Mouse (Mus musculus) embryonic facial prominence, embryonic 11.5 days (tissue): Measurements from ENCODE around the gene Snrpe. TPM values are rescaled to one million over a fixed set of nuclear protein-coding genes. Genes with fewer than 3 reads are reported as not detected.

ENCODE experiments used
- ATAC-seq: fragments of 200-750 bp; cut with Nextera tagmentation; replicated peaks from 2 replicates; pipeline ENCODE4 v1.8.0; 2017; ENCODE audit warnings: low read depth; ENCODE audit not compliant: insufficient number of reproducible peaks, low FRiP score, low TSS enrichment
- DNase-seq: peaks from one replicate; pipeline ENCODE4 v3.0.0-alpha.2; 2015; ENCODE audit warnings: low spot score
- H3K27ac ChIP-seq: fragments of 300-500 bp; sonication (generic); replicated peaks from 2 replicates; pipeline ENCODE4 v1.5.1; 2014; ENCODE audit warnings: mild to moderate bottlenecking, low read depth, low read length, control low read depth
- H3K27me3 ChIP-seq: fragments of 300-500 bp; sonication (generic); 2 replicates; pipeline ENCODE4 v1.6.1; 2014; ENCODE audit warnings: mild to moderate bottlenecking, low read length, moderate library complexity, mixed read lengths; ENCODE audit not compliant: control insufficient read depth, insufficient read depth
- H3K36me3 ChIP-seq: fragments of 300-500 bp; sonication (generic); replicated peaks from 2 replicates; pipeline ENCODE4 v1.6.1; 2014; ENCODE audit warnings: low read depth, mild to moderate bottlenecking, low read length, moderate library complexity, mixed read lengths; ENCODE audit not compliant: control insufficient read depth, insufficient read depth
- H3K4me1 ChIP-seq: fragments of 300-500 bp; sonication (generic); 2 replicates; pipeline ENCODE4 v1.6.1; 2014; ENCODE audit warnings: low read length, mixed read lengths; ENCODE audit not compliant: control insufficient read depth, insufficient read depth
- H3K4me2 ChIP-seq: fragments of 300-500 bp; sonication (generic); 2 replicates; pipeline ENCODE4 v1.6.1; 2014; ENCODE audit warnings: low read depth, mild to moderate bottlenecking, control low read depth, low read length, moderate library complexity
- H3K4me3 ChIP-seq: fragments of 300-500 bp; sonication (generic); 2 replicates; pipeline ENCODE4 v1.5.1; 2014; ENCODE audit warnings: low read depth, low read length, control low read depth
- H3K9ac ChIP-seq: fragments of 300-500 bp; sonication (generic); replicated peaks from 2 replicates; pipeline ENCODE4 v1.6.1; 2014; ENCODE audit warnings: mild to moderate bottlenecking, control low read depth, low read length
- H3K9me3 ChIP-seq: fragments of 300-500 bp; sonication (generic); replicated peaks from 2 replicates; pipeline ENCODE4 v1.6.1; 2016; ENCODE audit warnings: mild to moderate bottlenecking, low read length, inconsistent platforms, mixed read lengths; ENCODE audit not compliant: control insufficient read depth
- WGBS: fragments of 180-500 bp; shearing (Covaris S2); extraction: QIAGEN DNeasy Blood & Tissue Kit; methylation state at CpG from one replicate; pipeline ENCODE4 v1.1.7; 2014; 5-methylcytosine and 5-hydroxymethylcytosine counted together
- polyA plus RNA-seq: library from polyadenylated mRNA; unstranded; fragments of >200 nt; fragmentation: Nextera tagmentation; extraction: Ambion mirVana; gene quantifications from 2 replicates; pipeline ENCODE4 v1.2.1, GENCODE M21; 2014

Snrpe gene
- polyA plus RNA-seq: 807 and 840 TPM in 2 replicates

DNA sequence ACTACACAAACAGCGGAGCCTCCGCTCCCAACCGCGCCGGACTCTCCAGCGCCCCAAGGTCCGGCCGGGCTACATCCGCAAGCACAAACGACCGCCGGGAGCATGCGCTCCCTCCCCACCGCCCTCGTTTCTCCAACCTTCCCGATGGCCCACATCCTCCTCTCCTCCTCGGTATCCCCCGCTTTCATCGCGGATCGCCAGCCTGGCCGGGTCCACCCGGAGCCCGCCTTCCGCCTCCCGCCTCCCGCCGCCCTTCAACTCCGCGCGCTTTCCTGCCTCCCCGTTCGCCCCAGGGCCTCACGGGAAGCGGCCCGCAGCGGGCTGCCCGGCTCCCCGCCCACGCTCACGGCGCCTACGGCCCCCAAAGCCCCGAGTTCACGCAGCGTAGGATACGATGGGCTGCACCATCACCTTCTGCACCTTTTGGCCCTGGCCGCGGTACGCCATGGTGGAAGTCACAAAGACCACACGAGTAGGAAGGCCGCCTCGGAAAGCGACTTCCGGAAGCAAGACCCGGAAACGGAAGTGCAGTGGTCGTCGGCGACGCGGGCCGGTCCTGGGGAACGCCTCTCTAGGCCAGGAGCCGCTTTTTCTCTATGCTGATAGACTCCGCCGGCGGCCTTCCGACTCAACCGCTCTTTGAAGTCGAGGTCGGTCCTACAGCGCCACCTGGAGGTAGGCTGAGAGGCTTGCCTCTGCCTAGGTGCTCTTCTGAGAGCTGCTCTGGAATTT, at the start of gene Snrpe:
Gene Snrpe, minus strand, starts transcription at position 521 of the 732 bp plus-strand sequence.
- peak; percentile 98 for ATAC-seq
- Histone ChIP-seq H3K27me3 (no peaks in the 10 kb centered on the region), H3K4me3 (peak within 1 kb of the TSS; percentile 82), H3K9me3 (no peaks in the 10 kb centered on the region), H3K9ac (peak within 1 kb of the TSS; percentile 99), H3K36me3 (peaks cover 10% of the 10 kb centered on the region), H3K4me1 (no peaks in the 10 kb centered on the region), H3K27ac (peak within 1 kb of the TSS; percentile 85), H3K4me2 (peak within 1 kb of the TSS; percentile 34)
- under 1% methylated on average over 73 of the region's 73 CpGs for WGBS
- DNase-seq: peak; percentile 100

- Histone ChIP-seq H3K27me3 (no peaks in the 10 kb centered on the region), H3K4me2 (no peak overlapping the region), H3K27ac (no peak overlapping the region), H3K4me3 (no peak overlapping the region), H3K4me1 (peaks cover 4% of the 10 kb centered on the region; the same call in 1 of the 2 replicates), H3K9me3 (no peaks in the 10 kb centered on the region), H3K36me3 (no peaks in the 10 kb centered on the region), H3K9ac (no peak overlapping the region)
- WGBS: 73% methylated on average over 3 of the region's 3 CpGs
- no peak for ATAC-seq
- no peak for DNase-seq
Observed at GRCm38 (mm10) chr1:133658878-133659277, 48.8 kb upstream of the Snrpe start.

GRCm38 (mm10) chr1:133656811-133657210, 46.7 kb upstream of the Snrpe start:
- ATAC-seq (no peak), DNase-seq (no peak)
- Histone ChIP-seq H3K9ac (no peak overlapping the region), H3K36me3 (no peaks in the 10 kb centered on the region), H3K4me2 (no peak overlapping the region), H3K27me3 (no peaks in the 10 kb centered on the region), H3K27ac (no peak overlapping the region), H3K4me3 (no peak overlapping the region), H3K9me3 (no peaks in the 10 kb centered on the region), H3K4me1 (peaks cover 4% of the 10 kb centered on the region; the same call in 1 of the 2 replicates)
- 69% methylated on average over 5 of the region's 5 CpGs for WGBS

GRCm38 (mm10) chr1:133653033-133653432, 42.9 kb upstream of the Snrpe start:
- H3K9me3 ChIP-seq: no peaks in the 10 kb centered on the region
- H3K9ac ChIP-seq: no peak overlapping the region
- H3K36me3 ChIP-seq: no peaks in the 10 kb centered on the region
- H3K4me3 ChIP-seq: no peak overlapping the region
- H3K4me1 ChIP-seq: peaks cover 4% of the 10 kb centered on the region; the same call in 1 of the 2 replicates
- no peaks in the 10 kb centered on the region for H3K27me3 ChIP-seq
- DNase-seq: no peak
- ATAC-seq: no peak
- no peak overlapping the region for H3K4me2 ChIP-seq
- 98% methylated on average over 1 of the region's 1 CpGs for WGBS
- no peak overlapping the region for H3K27ac ChIP-seq

DNA sequence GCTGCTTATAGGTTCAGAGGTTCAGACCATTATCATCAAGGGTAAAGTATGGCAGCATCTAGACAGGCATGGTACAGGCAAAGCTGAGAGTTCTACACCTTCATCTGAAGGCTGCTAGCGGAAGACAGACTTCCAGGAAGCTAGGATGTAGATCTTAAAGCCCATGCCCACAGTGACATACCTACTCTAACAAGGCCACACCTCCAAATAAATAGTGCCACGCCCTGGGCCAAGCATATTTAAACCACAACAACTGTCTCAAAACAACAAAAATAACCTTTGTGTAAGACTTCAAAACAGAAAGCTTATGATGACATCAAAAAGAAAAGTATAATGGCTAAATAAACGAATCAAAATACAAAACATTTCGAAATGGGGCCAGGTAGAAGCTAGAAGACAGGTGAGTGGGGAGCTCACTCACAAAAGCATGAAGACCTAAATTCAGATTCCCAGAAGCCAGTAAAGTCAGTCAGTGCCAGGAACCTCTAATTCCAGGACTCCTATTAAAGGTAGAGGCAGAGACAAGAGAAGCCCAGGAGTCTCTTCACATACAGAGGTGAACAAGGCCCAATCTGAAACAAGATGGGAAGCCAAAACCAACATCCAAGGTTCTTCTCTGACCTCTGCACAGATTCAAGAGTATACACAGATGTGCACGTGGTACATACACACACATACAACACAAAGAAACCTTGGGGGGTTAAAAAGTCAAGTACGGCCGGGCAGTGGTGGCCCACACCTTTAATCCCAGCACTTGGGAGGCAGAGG, 40.4 kb upstream of the Snrpe start:
- Histone ChIP-seq H3K36me3 (no peaks in the 10 kb centered on the region; the same call in 1 of the 2 replicates), H3K4me1 (no peaks in the 10 kb centered on the region), H3K9ac (no peak overlapping the region), H3K4me2 (no peak overlapping the region), H3K27ac (no peak overlapping the region), H3K4me3 (no peak overlapping the region), H3K9me3 (no peaks in the 10 kb centered on the region), H3K27me3 (no peaks in the 10 kb centered on the region)
- WGBS: 92% methylated on average over 7 of the region's 7 CpGs
- ATAC-seq (no peak), DNase-seq (no peak)

DNA sequence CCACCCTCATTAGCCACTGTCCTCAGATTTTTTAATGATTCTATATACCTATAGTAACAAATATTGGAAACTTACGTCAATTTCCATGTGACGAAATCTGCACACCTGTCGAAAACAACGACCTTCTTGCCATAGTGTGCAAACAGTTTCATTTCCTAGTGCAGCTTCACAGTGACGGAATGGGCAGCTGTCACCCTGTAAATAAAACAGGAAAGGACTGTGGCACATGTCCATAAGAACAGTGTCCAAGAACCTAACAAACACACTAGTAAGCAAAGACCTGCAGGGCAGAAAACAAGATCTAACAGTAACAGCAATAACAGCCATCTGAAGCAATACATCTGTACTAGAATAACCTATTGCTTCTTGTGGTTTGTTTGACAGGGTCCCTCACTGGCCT, 35.6 kb upstream of the Snrpe start:
- no peak overlapping the region for H3K9ac ChIP-seq
- ATAC-seq: no peak
- DNase-seq: no peak
- H3K27ac ChIP-seq: no peak overlapping the region
- no peak overlapping the region for H3K4me3 ChIP-seq
- no peaks in the 10 kb centered on the region for H3K27me3 ChIP-seq
- H3K4me1 ChIP-seq: no peaks in the 10 kb centered on the region
- WGBS: 94% methylated on average over 5 of the region's 5 CpGs
- no peaks in the 10 kb centered on the region for H3K9me3 ChIP-seq
- peaks cover 5% of the 10 kb centered on the region for H3K36me3 ChIP-seq
- no peak overlapping the region for H3K4me2 ChIP-seq

DNA sequence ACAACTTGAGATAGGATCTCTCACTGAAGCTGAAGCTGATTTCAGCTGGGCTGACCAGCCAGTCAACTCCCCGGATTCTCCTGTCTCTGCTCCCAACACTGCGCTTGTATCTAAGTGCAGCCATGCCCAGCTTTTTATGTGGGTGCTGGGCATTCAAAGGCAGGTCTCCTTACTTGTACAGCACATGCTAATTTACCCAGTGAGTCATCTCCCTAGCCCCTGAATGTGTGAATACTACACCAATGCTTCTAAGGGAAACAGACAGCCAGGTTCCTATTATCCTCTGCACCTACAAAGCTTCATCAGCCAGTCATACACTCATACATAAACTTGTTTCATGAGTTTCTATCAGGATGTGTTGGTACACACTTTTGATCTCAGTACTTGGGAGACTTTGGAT, 31.1 kb upstream of the Snrpe start:
- H3K9me3 ChIP-seq: no peaks in the 10 kb centered on the region
- H3K4me3 ChIP-seq: no peak overlapping the region
- no peak overlapping the region for H3K4me2 ChIP-seq
- H3K4me1 ChIP-seq: no peaks in the 10 kb centered on the region
- no peak overlapping the region for H3K27ac ChIP-seq
- H3K9ac ChIP-seq: no peak overlapping the region
- peaks cover 7% of the 10 kb centered on the region for H3K36me3 ChIP-seq
- no peak for ATAC-seq
- H3K27me3 ChIP-seq: no peaks in the 10 kb centered on the region
- DNase-seq: no peak
- 98% methylated on average over 2 of the region's 2 CpGs for WGBS

DNA sequence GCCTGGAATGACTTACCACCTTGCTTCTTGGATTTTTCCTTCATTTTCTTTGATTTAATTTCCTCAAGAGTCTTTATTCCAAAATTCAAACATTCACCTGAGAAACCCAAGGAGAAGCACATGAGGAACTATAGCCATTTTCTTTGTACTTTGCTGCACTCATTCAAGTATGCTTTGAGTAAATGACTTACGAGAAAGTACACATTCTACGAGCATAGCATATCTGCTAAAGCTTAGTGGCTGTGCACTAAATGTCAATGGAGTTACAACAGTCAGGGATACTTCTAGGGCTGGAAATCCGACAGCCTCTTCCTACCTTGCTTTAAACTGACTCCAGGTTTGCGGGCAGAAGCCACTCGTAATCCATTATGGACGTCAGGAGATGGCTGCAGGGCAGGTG, 28.4 kb upstream of the Snrpe start:
- Histone ChIP-seq H3K27me3 (no peaks in the 10 kb centered on the region), H3K4me2 (no peak overlapping the region), H3K4me1 (no peaks in the 10 kb centered on the region), H3K9ac (no peak overlapping the region), H3K27ac (no peak overlapping the region), H3K36me3 (peaks cover 10% of the 10 kb centered on the region), H3K4me3 (no peak overlapping the region), H3K9me3 (no peaks in the 10 kb centered on the region)
- WGBS: 90% methylated on average over 6 of the region's 6 CpGs
- DNase-seq (no peak), ATAC-seq (no peak)
